Mouse (Mus musculus) CH12.LX (cell line): ENCODE measurements at regions not wholly inside any gene's neighbourhood (a gene's known extent, or its start where the extent isn't known, plus 50 kb on each side); places are given as distances from the start of the nearest gene placed in this dataset.

Experiments used
- CTCF ChIP-seq, 2 experiments: IDR thresholded peaks in 1 of 2; conservative IDR thresholded peaks in 1 of 2; 2 replicates each; pipeline ENCODE4 v1.5.1; 2011 to 2012; ENCODE audit warnings: low read depth in 2 of 2, low read length in 2 of 2, improper control_type of control experiment in 1 of 2, inconsistent platforms in 1 of 2, mild to moderate bottlenecking in 1 of 2, moderate library complexity in 1 of 2
- E2F4 ChIP-seq: IDR thresholded peaks from 2 replicates; pipeline ENCODE4 v1.6.1; 2011; ENCODE audit warnings: low read depth, low read length, improper control_type of control experiment; ENCODE audit not compliant: insufficient replicate concordance
- EP300 ChIP-seq: IDR thresholded peaks from 2 replicates; pipeline ENCODE4 v1.6.1; 2011; ENCODE audit warnings: low read length, improper control_type of control experiment
- ETS1 ChIP-seq: conservative IDR thresholded peaks from 2 replicates; pipeline ENCODE4 v1.6.1; 2012; ENCODE audit warnings: low read depth, mild to moderate bottlenecking, inconsistent platforms, low read length, improper control_type of control experiment, moderate library complexity
- HCFC1 ChIP-seq: IDR thresholded peaks from 2 replicates; pipeline ENCODE4 v1.6.1; 2012; ENCODE audit warnings: low read depth, mild to moderate bottlenecking, inconsistent platforms, low read length, improper control_type of control experiment
- JUND ChIP-seq: conservative IDR thresholded peaks from 2 replicates; pipeline ENCODE4 v1.6.1; 2011; ENCODE audit warnings: low read depth, low read length, improper control_type of control experiment
- KAT2A ChIP-seq: IDR thresholded peaks from 2 replicates; pipeline ENCODE4 v1.6.1; 2012; ENCODE audit warnings: low read length, improper control_type of control experiment, inconsistent platforms; ENCODE audit not compliant: insufficient replicate concordance
- MAX ChIP-seq: IDR thresholded peaks from 2 replicates; pipeline ENCODE4 v1.6.1; 2011; ENCODE audit warnings: low read length, improper control_type of control experiment
- POLR2A ChIP-seq: IDR thresholded peaks from 2 replicates; pipeline ENCODE4 v1.6.1; 2011; ENCODE audit warnings: low read depth, mild to moderate bottlenecking, improper control_type of control experiment, low read length
- TBP ChIP-seq: conservative IDR thresholded peaks from 2 replicates; pipeline ENCODE4 v1.6.1; 2011; ENCODE audit warnings: low read depth, low read length, improper control_type of control experiment
- TCF12 ChIP-seq: IDR thresholded peaks from 2 replicates; pipeline ENCODE4 v1.6.1; 2014; ENCODE audit warnings: low read depth, mild to moderate bottlenecking, inconsistent platforms, low read length, improper control_type of control experiment
- USF1 ChIP-seq: IDR thresholded peaks from 2 replicates; pipeline ENCODE4 v1.6.1; 2014; ENCODE audit warnings: low read depth, mild to moderate bottlenecking, inconsistent platforms, low read length, improper control_type of control experiment

- TF ChIP-seq MAX (no peak), CTCF (conservative IDR thresholded peaks at IDR 0.05 in 1 of 2, IDR thresholded peaks at IDR 0.05 in 1 of 2; ENCODE audit: low read depth in 2 of 2, low read length in 2 of 2) (no peak), TBP (no peak), EP300 (no peak), TCF12 (no peak), HCFC1 (no peak), ETS1 (no peak), E2F4 (no peak), POLR2A (no peak), USF1 (no peak), JUND (no peak), KAT2A (no peak)
Measured at GRCm38 (mm10) chr14:64533591-64534151, 429.6 kb downstream of the Prss52 start.
